Mouse (Mus musculus): ENCODE measurements at regions not wholly inside any gene's neighbourhood (a gene's known extent, or its start where the extent isn't known, plus 50 kb on each side); places are given as distances from the start of the nearest gene placed in this dataset.

GRCm38 (mm10) chr5:12639549-12639948, 256.4 kb downstream of the Sema3d start:
- TF ChIP-seq CTCF (IDR thresholded peaks at IDR 0.05; ENCODE audit: low read depth), result no peak
- no peak for TF ChIP-seq EP300 (optimal IDR thresholded peaks at IDR 0.05)

Measured in stomach, postnatal 0 days (tissue).